ENCODE assay signal across 20 mouse cellular contexts in genomic region chr13:110024381-110025161, GRCm38 (mm10).
DNase-seq lines count a peak whose midpoint lies in the region; ATAC-seq and TF ChIP-seq lines count a peak whose summit lies in the region.
"Had no signal": no experiment of that assay in that cellular context is flagged by ENCODE, and none has a peak within 500 bp of the region (broad histone marks: within the 10 kb centered on the region; RNA-seq: fewer than 3 reads in every experiment).

No protein-coding gene starts in this region.

- H3K9ac ChIP-seq in lung, embryonic 14.5 days: no peak overlapping the region
- no peak overlapping the region for H3K9ac ChIP-seq in embryonic facial prominence, embryonic 14.5 days (ENCODE audit: low read depth, low read length)
- no peak overlapping the region for H3K9ac ChIP-seq in limb, embryonic 14.5 days (ENCODE audit: low read depth, low read length, severe bottlenecking)
- H3K9ac ChIP-seq in heart, adult 2 months (ENCODE audit: low read depth, low read length): no peak overlapping the region
- H3K9ac ChIP-seq: liver, embryonic 13.5 days; neural tube, embryonic 15.5 days had no signal

- no peak overlapping the region for H3K4me2 ChIP-seq in lung, embryonic 14.5 days
- no peak overlapping the region for H3K4me2 ChIP-seq in embryonic facial prominence, embryonic 14.5 days (ENCODE audit: low read depth, low read length)
- no peak overlapping the region for H3K4me2 ChIP-seq in limb, embryonic 14.5 days (replicated peaks; ENCODE audit: low read depth, low read length, severe bottlenecking)
- H3K4me2 ChIP-seq: liver, embryonic 13.5 days; neural tube, embryonic 15.5 days had no signal

- no peak overlapping the region for H3K27ac ChIP-seq in lung, embryonic 14.5 days (ENCODE audit: low read depth)
- H3K27ac ChIP-seq in embryonic facial prominence, embryonic 14.5 days (replicated peaks; ENCODE audit: low read depth, low read length): peak overlapping the region; percentile 58
- peak overlapping the region; percentile 69 for H3K27ac ChIP-seq in limb, embryonic 14.5 days (replicated peaks; ENCODE audit: low read depth, low read length)
- no peak overlapping the region for H3K27ac ChIP-seq in heart, adult 2 months
- H3K27ac ChIP-seq: hindbrain, embryonic 10.5 days; liver, embryonic 13.5 days; neural tube, embryonic 15.5 days had no signal

- H3K36me3 ChIP-seq in lung, embryonic 14.5 days (ENCODE audit: insufficient read depth): no peaks in the 10 kb centered on the region
- H3K36me3 ChIP-seq in C2C12 (ENCODE audit: control insufficient read depth, insufficient read depth): no peaks in the 10 kb centered on the region
- no peaks in the 10 kb centered on the region for H3K36me3 ChIP-seq in embryonic facial prominence, embryonic 14.5 days (ENCODE audit: control insufficient read depth, insufficient read depth, low read length)
- H3K36me3 ChIP-seq in limb, embryonic 14.5 days (ENCODE audit: control insufficient read depth, insufficient read depth, low read length): no peaks in the 10 kb centered on the region
- H3K36me3 ChIP-seq in heart, adult 2 months (ENCODE audit: control insufficient read depth, insufficient read depth, low read length): no peaks in the 10 kb centered on the region
- H3K36me3 ChIP-seq: hindbrain, embryonic 10.5 days; liver, embryonic 13.5 days; neural tube, embryonic 15.5 days had no signal

- H3K4me3 ChIP-seq in lung, embryonic 14.5 days (ENCODE audit: low read depth, low read length): no peak overlapping the region
- no peak overlapping the region for H3K4me3 ChIP-seq in C2C12 (ENCODE audit: insufficient read depth, poor library complexity, severe bottlenecking)
- no peak overlapping the region for H3K4me3 ChIP-seq in embryonic facial prominence, embryonic 14.5 days (ENCODE audit: low read depth, low read length)
- no peak overlapping the region for H3K4me3 ChIP-seq in limb, embryonic 14.5 days (replicated peaks; ENCODE audit: low read length)
- no peak overlapping the region for H3K4me3 ChIP-seq in heart, adult 2 months
- H3K4me3 ChIP-seq: hindbrain, embryonic 10.5 days; liver, embryonic 13.5 days; neural tube, embryonic 15.5 days had no signal

- H3K79me3 ChIP-seq in C2C12 (ENCODE audit: low read depth): no peaks in the 10 kb centered on the region

- peak; percentile 56 for ATAC-seq in lung, embryonic 14.5 days (ENCODE audit: insufficient read depth)
- peak; percentile 71; the same call in 1 of the 2 replicates for ATAC-seq in embryonic facial prominence, embryonic 14.5 days (ENCODE audit: low read depth)
- peak; percentile 78 for ATAC-seq in limb, embryonic 14.5 days (ENCODE audit: low FRiP score, low read depth)
- no peak for ATAC-seq in megakaryocyte, adult 5-6 weeks (ENCODE audit: poor library complexity, severe bottlenecking)
- ATAC-seq: activated CD4-positive, CD25-positive, alpha-beta regulatory T cell, adult 4 months; forebrain, embryonic 16.5 days had no signal

- no peaks in the 10 kb centered on the region for H3K27me3 ChIP-seq in lung, embryonic 14.5 days (ENCODE audit: insufficient read depth, low read length)
- no peaks in the 10 kb centered on the region for H3K27me3 ChIP-seq in C2C12 (ENCODE audit: control insufficient read depth, insufficient read depth, insufficient read length)
- H3K27me3 ChIP-seq in embryonic facial prominence, embryonic 14.5 days (replicated peaks; ENCODE audit: control insufficient read depth, insufficient read depth, low read length): no peaks in the 10 kb centered on the region; the same call in 1 of the 2 replicates
- no peaks in the 10 kb centered on the region for H3K27me3 ChIP-seq in limb, embryonic 14.5 days (ENCODE audit: control insufficient read depth, insufficient read depth, low read length)
- no peaks in the 10 kb centered on the region for H3K27me3 ChIP-seq in heart, adult 2 months (ENCODE audit: control insufficient read depth, insufficient read depth, low read length)
- H3K27me3 ChIP-seq: neural tube, embryonic 15.5 days had no signal

- intact Hi-C loops in heart, adult 2 months (cut with DNase I): loop anchor here (5.0 kb wide), 1 partner anchor 247 kb away; no protein-coding TSS in a partner anchor

- no peaks in the 10 kb centered on the region for H3K9me3 ChIP-seq in lung, embryonic 14.5 days (ENCODE audit: low read depth, low read length)
- no peaks in the 10 kb centered on the region for H3K9me3 ChIP-seq in embryonic facial prominence, embryonic 14.5 days (ENCODE audit: control insufficient read depth, low read length)
- H3K9me3 ChIP-seq in limb, embryonic 14.5 days (ENCODE audit: control insufficient read depth, low read length): no peaks in the 10 kb centered on the region
- H3K9me3 ChIP-seq: hindbrain, embryonic 10.5 days; liver, embryonic 13.5 days; neural tube, embryonic 15.5 days had no signal

- H3ac ChIP-seq in C2C12 (ENCODE audit: control insufficient read depth, insufficient read length, low read depth): no peak overlapping the region

- DNase-seq in lung, embryonic 14.5 days: peak; percentile 51
- DNase-seq in lung, postnatal 14 days: no peak
- DNase-seq in embryonic facial prominence, embryonic 14.5 days (ENCODE audit: low spot score): peak; percentile 76
- DNase-seq in limb, embryonic 14.5 days (ENCODE audit: low spot score): peak; percentile 69
- no peak for DNase-seq in heart, adult 2 months
- DNase-seq: B cell, adult 2 months; cerebellum, adult 18-20 months; cerebellum, postnatal 25 days; gastrocnemius, postnatal 25 days; kidney, adult 11 months; kidney, postnatal 10 days; liver, embryonic 13.5 days; midbrain, embryonic 14.5 days; thymus, postnatal 4 days had no signal

- no peaks in the 10 kb centered on the region for H3K79me2 ChIP-seq in C2C12 (ENCODE audit: control insufficient read depth, insufficient read depth)
- no peaks in the 10 kb centered on the region for H3K79me2 ChIP-seq in heart, adult 2 months (replicated peaks; ENCODE audit: control insufficient read depth, insufficient read depth, low read length)

- TF ChIP-seq POLR2A in limb, embryonic 14.5 days (IDR thresholded peaks at IDR 0.05; ENCODE audit: borderline replicate concordance, extremely low read depth, insufficient read depth, insufficient read length): no peak
- no peak for TF ChIP-seq POLR2A in heart, adult 2 months (IDR thresholded peaks at IDR 0.05; ENCODE audit: insufficient read depth, low read depth, low read length)

- no peak for TF ChIP-seq EP300 in heart, adult 2 months (IDR thresholded peaks at IDR 0.05; ENCODE audit: insufficient read depth, low read depth, low read length)

- peaks cover 1% of the 10 kb centered on the region; the same call in 1 of the 2 replicates for H3K4me1 ChIP-seq in lung, embryonic 14.5 days (ENCODE audit: insufficient read depth)
- peaks cover 14% of the 10 kb centered on the region for H3K4me1 ChIP-seq in embryonic facial prominence, embryonic 14.5 days (ENCODE audit: control insufficient read depth, insufficient read depth, low read length)
- peaks cover 15% of the 10 kb centered on the region for H3K4me1 ChIP-seq in limb, embryonic 14.5 days (ENCODE audit: control insufficient read depth, insufficient read depth, low read length)
- no peaks in the 10 kb centered on the region for H3K4me1 ChIP-seq in heart, adult 2 months (ENCODE audit: control insufficient read depth, insufficient read depth, low read length)
- H3K4me1 ChIP-seq: liver, embryonic 13.5 days had no signal

- WGBS in lung, embryonic 14.5 days: 57% methylated on average over 10 of the region's 10 CpGs
- 55% methylated on average over 10 of the region's 10 CpGs for WGBS in embryonic facial prominence, embryonic 14.5 days
- WGBS in limb, embryonic 14.5 days: 31% methylated on average over 10 of the region's 10 CpGs
- WGBS in heart, adult 2 months: 84% methylated on average over 10 of the region's 10 CpGs

- no peak for TF ChIP-seq CTCF in lung, embryonic 14.5 days (IDR thresholded peaks at IDR 0.05; ENCODE audit: low read depth)
- no peak for TF ChIP-seq CTCF in C2C12 (IDR thresholded peaks at IDR 0.05; ENCODE audit: control insufficient read depth, insufficient read depth, insufficient read length)
- no peak for TF ChIP-seq CTCF in heart, adult 2 months (IDR thresholded peaks at IDR 0.05)

TF ChIP-seq in C2C12, 6 proteins besides CTCF, POLR2A, EP300 and RAD21:
- TF ChIP-seq FOSL1 (IDR thresholded peaks at IDR 0.05; ENCODE audit: insufficient read depth, low read length, poor library complexity, severe bottlenecking) (no peak), MYOD1 (IDR thresholded peaks at IDR 0.05; ENCODE audit: control insufficient read depth, insufficient read length, low read depth) (peak; percentile 33)

Comparison
In these comparisons a context has a peak if more than half of its experiments do, and no peak if none do; other contexts are left out.
1. DNase-seq: peak in lung, embryonic 14.5 days (single experiment), embryonic facial prominence, embryonic 14.5 days (single experiment) and limb, embryonic 14.5 days (single experiment); none in lung, postnatal 14 days (single experiment) and heart, adult 2 months (0 of 2).
2. H3K27ac ChIP-seq: peak in embryonic facial prominence, embryonic 14.5 days (single experiment) and limb, embryonic 14.5 days (single experiment); none in lung, embryonic 14.5 days (single experiment) and heart, adult 2 months (single experiment).